Mouse (Mus musculus) midbrain, embryonic 12.5 days (tissue): ENCODE measurements around the gene Nbr1. TPM values are rescaled to one million over a fixed set of nuclear protein-coding genes. Genes with fewer than 3 reads are reported as not detected.

Experiments
- ATAC-seq: fragments of 200-750 bp; cut with Nextera tagmentation; 2 replicates; pipeline ENCODE4 v1.8.0; 2017; ENCODE audit warnings: low read depth, moderate TSS enrichment, moderate library complexity; ENCODE audit not compliant: low FRiP score
- H3K27ac ChIP-seq: fragments of 300-500 bp; sonication (generic); replicated peaks from 2 replicates; pipeline ENCODE4 v1.5.1; 2016; ENCODE audit warnings: mild to moderate bottlenecking
- H3K27me3 ChIP-seq: fragments of 300-500 bp; sonication (generic); 2 replicates; pipeline ENCODE4 v1.6.1; 2016; ENCODE audit warnings: mild to moderate bottlenecking
- H3K36me3 ChIP-seq: fragments of 300-500 bp; sonication (generic); 2 replicates; pipeline ENCODE4 v1.6.1; 2016
- H3K4me1 ChIP-seq: fragments of 300-500 bp; sonication (generic); 2 replicates; pipeline ENCODE4 v1.6.1; 2016
- H3K4me2 ChIP-seq: fragments of 300-500 bp; sonication (generic); replicated peaks from 2 replicates; pipeline ENCODE4 v1.6.1; 2016; ENCODE audit warnings: mild to moderate bottlenecking, moderate library complexity
- H3K4me3 ChIP-seq: fragments of 300-500 bp; sonication (generic); 2 replicates; pipeline ENCODE4 v1.5.1; 2016; ENCODE audit warnings: mild to moderate bottlenecking
- H3K9ac ChIP-seq: fragments of 300-500 bp; sonication (generic); replicated peaks from 2 replicates; pipeline ENCODE4 v1.6.1; 2016; ENCODE audit warnings: mild to moderate bottlenecking, moderate library complexity
- H3K9me3 ChIP-seq: fragments of 300-500 bp; sonication (generic); 2 replicates; pipeline ENCODE4 v1.6.1; 2016; ENCODE audit warnings: mild to moderate bottlenecking
- whole genome bisulfite sequencing: fragments of 180-500 bp; shearing (Covaris S2); methylation state at CpG from one replicate; pipeline ENCODE4 v1.1.7; 2016; 5-methylcytosine and 5-hydroxymethylcytosine counted together
- polyA plus RNA-seq: library from polyadenylated mRNA; unstranded; fragments of >200 nt; fragmentation: Nextera tagmentation; extraction: Ambion mirVana; gene quantifications from 2 replicates; pipeline ENCODE4 v1.2.1, GENCODE M21; 2016

Gene Nbr1
- polyA plus RNA-seq = 119 and 130 TPM in 2 replicates

GRCm38 (mm10) chr11:101551751-101552475, at the start of gene Nbr1, which contains the start of gene Brca1:
Gene Nbr1 (plus strand): TSS chr11:101552149.
Gene Brca1 (minus strand): TSS chr11:101551955.
- no peaks in the 10 kb centered on the region for H3K27me3 ChIP-seq
- H3K27ac ChIP-seq = peak within 1 kb of the TSS; percentile 93
- WGBS = under 1% methylated on average over 43 of the region's 43 CpGs
- H3K9me3 ChIP-seq = no peaks in the 10 kb centered on the region
- peaks cover 25% of the 10 kb centered on the region for H3K4me1 ChIP-seq
- H3K36me3 ChIP-seq = peaks cover 15% of the 10 kb centered on the region
- peak; percentile 85 for ATAC-seq
- H3K4me2 ChIP-seq = peak within 1 kb of the TSS; percentile 65
- peak within 1 kb of the TSS; percentile 63 for H3K4me3 ChIP-seq
- peak within 1 kb of the TSS; percentile 75 for H3K9ac ChIP-seq

DNA sequence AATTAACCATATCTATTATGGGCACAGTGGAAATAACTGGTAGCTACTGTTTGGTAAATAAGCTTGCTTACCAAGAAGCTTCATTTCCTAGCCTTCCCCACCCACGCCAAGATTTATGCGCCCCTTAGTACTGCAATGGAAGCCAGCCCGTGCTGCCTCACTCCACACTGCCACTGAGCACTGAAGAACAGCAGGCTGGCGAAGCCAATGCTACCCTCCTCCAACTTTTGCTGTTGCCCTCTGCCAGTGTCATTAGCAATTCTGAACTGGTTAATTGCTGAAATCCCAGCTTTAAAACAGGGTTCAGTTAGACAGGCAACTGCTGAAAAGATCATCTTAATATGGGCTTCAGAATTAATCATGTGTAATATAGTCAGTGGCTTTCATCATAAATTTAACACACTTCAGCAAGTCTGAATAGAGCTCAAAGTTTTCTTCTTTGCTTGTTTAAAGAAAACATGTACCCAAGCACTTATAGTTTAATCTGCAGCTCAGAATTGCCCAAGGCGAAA, 45.6 kb upstream of the Nbr1 start:
- peaks cover 52% of the 10 kb centered on the region for H3K36me3 ChIP-seq

GRCm38 (mm10) chr11:101507090-101507489, 44.9 kb upstream of the Nbr1 start:
- H3K9ac ChIP-seq = no peak overlapping the region
- no peak for ATAC-seq
- H3K27me3 ChIP-seq = no peaks in the 10 kb centered on the region
- no peak overlapping the region for H3K4me3 ChIP-seq
- 94% methylated on average over 7 of the region's 7 CpGs for WGBS
- H3K4me2 ChIP-seq = no peak overlapping the region
- peaks cover 51% of the 10 kb centered on the region for H3K36me3 ChIP-seq
- H3K9me3 ChIP-seq = no peaks in the 10 kb centered on the region
- no peaks in the 10 kb centered on the region for H3K4me1 ChIP-seq
- no peak overlapping the region for H3K27ac ChIP-seq

More for the DNA sequence above, 45.6 kb upstream of the Nbr1 start:
- WGBS = 87% methylated on average over 5 of the region's 5 CpGs
- Histone ChIP-seq H3K4me3 (no peak overlapping the region), H3K4me1 (no peaks in the 10 kb centered on the region), H3K27me3 (no peaks in the 10 kb centered on the region), H3K9me3 (no peaks in the 10 kb centered on the region), H3K27ac (no peak overlapping the region), H3K4me2 (no peak overlapping the region), H3K9ac (no peak overlapping the region)
- no peak for ATAC-seq

- peaks cover 42% of the 10 kb centered on the region for H3K36me3 ChIP-seq
- H3K4me3 ChIP-seq = no peak overlapping the region
- no peaks in the 10 kb centered on the region for H3K27me3 ChIP-seq
- no peaks in the 10 kb centered on the region for H3K4me1 ChIP-seq
- no peak overlapping the region for H3K4me2 ChIP-seq
- WGBS = 89% methylated on average over 5 of the region's 5 CpGs
- no peak overlapping the region for H3K9ac ChIP-seq
- no peak overlapping the region for H3K27ac ChIP-seq
- peaks cover under 1% of the 10 kb centered on the region; the same call in 1 of the 2 replicates for H3K9me3 ChIP-seq
- ATAC-seq = no peak
Observed at GRCm38 (mm10) chr11:101518937-101519336, 33.0 kb upstream of the Nbr1 start.

- no peak overlapping the region for H3K9ac ChIP-seq
- no peak overlapping the region for H3K4me3 ChIP-seq
- ATAC-seq = no peak
- no peak overlapping the region for H3K4me2 ChIP-seq
- WGBS = 90% methylated on average over 6 of the region's 6 CpGs
- no peaks in the 10 kb centered on the region for H3K9me3 ChIP-seq
- no peak overlapping the region for H3K27ac ChIP-seq
- no peaks in the 10 kb centered on the region for H3K27me3 ChIP-seq
- H3K4me1 ChIP-seq = no peaks in the 10 kb centered on the region
- H3K36me3 ChIP-seq = peaks cover 39% of the 10 kb centered on the region
Observed at GRCm38 (mm10) chr11:101519364-101519763, 32.6 kb upstream of the Nbr1 start.

- WGBS = 94% methylated on average over 8 of the region's 8 CpGs
- H3K9ac ChIP-seq = no peak overlapping the region
- H3K4me2 ChIP-seq = no peak overlapping the region
- no peaks in the 10 kb centered on the region for H3K27me3 ChIP-seq
- no peak overlapping the region for H3K27ac ChIP-seq
- no peaks in the 10 kb centered on the region for H3K4me1 ChIP-seq
- H3K4me3 ChIP-seq = no peak overlapping the region
- no peaks in the 10 kb centered on the region for H3K9me3 ChIP-seq
- ATAC-seq = no peak
- peaks cover 36% of the 10 kb centered on the region for H3K36me3 ChIP-seq
Observed at GRCm38 (mm10) chr11:101524446-101524845, 27.5 kb upstream of the Nbr1 start.

DNA sequence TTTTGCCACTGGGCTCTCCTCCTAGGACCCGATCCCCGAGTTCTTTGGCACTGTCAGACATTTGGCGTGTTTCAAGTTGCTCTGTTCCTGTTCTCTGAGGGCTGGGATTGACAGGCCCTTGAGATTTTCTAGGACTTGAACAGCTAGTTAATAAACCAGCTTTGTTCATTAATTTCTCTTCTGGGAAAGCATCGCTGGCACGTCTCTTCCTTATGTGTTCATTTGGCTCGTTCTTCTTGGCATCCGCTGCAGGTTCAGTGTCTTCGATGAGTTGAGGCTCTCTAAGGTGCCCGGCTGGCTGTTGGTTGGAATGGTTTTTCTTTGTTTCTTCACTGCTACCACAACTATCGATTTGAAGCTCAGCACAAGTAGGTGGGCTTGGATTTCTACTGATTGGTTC, 26.9 kb upstream of the Nbr1 start:
- no peaks in the 10 kb centered on the region for H3K27me3 ChIP-seq
- H3K9me3 ChIP-seq = no peaks in the 10 kb centered on the region
- no peak overlapping the region for H3K4me3 ChIP-seq
- H3K4me2 ChIP-seq = no peak overlapping the region
- no peak overlapping the region for H3K27ac ChIP-seq
- peaks cover 39% of the 10 kb centered on the region for H3K36me3 ChIP-seq
- WGBS = 94% methylated on average over 10 of the region's 10 CpGs
- H3K4me1 ChIP-seq = no peaks in the 10 kb centered on the region
- no peak for ATAC-seq
- H3K9ac ChIP-seq = no peak overlapping the region; the same call in 1 of the 2 replicates

GRCm38 (mm10) chr11:101525936-101526595, 25.9 kb upstream of the Nbr1 start:
- H3K4me3 ChIP-seq = no peak overlapping the region
- H3K4me2 ChIP-seq = no peak overlapping the region
- H3K4me1 ChIP-seq = no peaks in the 10 kb centered on the region
- no peak overlapping the region for H3K9ac ChIP-seq
- no peaks in the 10 kb centered on the region for H3K9me3 ChIP-seq
- no peaks in the 10 kb centered on the region for H3K27me3 ChIP-seq
- ATAC-seq = no peak
- WGBS = 91% methylated on average over 9 of the region's 9 CpGs
- peaks cover 43% of the 10 kb centered on the region for H3K36me3 ChIP-seq
- H3K27ac ChIP-seq = no peak overlapping the region

GRCm38 (mm10) chr11:101526686-101527085, 25.3 kb upstream of the Nbr1 start:
- Histone ChIP-seq H3K9me3 (no peaks in the 10 kb centered on the region), H3K4me1 (no peaks in the 10 kb centered on the region), H3K9ac (no peak overlapping the region), H3K4me3 (no peak overlapping the region), H3K27ac (no peak overlapping the region), H3K27me3 (no peaks in the 10 kb centered on the region), H3K4me2 (no peak overlapping the region), H3K36me3 (peaks cover 45% of the 10 kb centered on the region)
- 90% methylated on average over 4 of the region's 4 CpGs for WGBS
- ATAC-seq = no peak

GRCm38 (mm10) chr11:101543533-101543932, 8.4 kb upstream of the Nbr1 start:
- no peak overlapping the region for H3K9ac ChIP-seq
- 0 out of 2 replicates have a peak, but pooled peaks cover 5% of the 10 kb centered on the region for H3K4me1 ChIP-seq
- ATAC-seq = no peak
- no peaks in the 10 kb centered on the region for H3K27me3 ChIP-seq
- H3K36me3 ChIP-seq = peaks cover 21% of the 10 kb centered on the region
- no peaks in the 10 kb centered on the region for H3K9me3 ChIP-seq
- no peak overlapping the region for H3K27ac ChIP-seq
- no peak overlapping the region for H3K4me3 ChIP-seq
- no peak overlapping the region for H3K4me2 ChIP-seq
- WGBS = 87% methylated on average over 9 of the region's 9 CpGs

DNA sequence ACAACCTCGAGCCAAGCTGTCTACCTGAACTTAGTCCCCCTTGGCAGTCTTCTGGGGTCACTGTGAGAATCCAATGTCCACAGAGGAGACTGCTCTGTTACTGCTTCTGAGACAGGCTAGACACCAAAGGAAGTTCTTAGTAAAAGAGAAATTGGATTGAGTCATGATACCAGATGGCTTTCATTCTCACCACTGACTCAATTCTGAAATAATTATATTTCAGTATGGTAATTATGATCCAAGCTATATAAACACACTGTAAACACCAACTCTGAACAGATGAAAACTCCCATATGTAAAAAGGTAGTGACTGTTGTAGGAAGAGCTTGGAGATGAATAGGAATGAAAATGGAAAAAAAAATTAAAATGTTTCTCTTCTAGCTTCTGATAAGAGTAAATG, 7.8 kb upstream of the Nbr1 start:
- Histone ChIP-seq H3K4me3 (no peak overlapping the region), H3K27me3 (no peaks in the 10 kb centered on the region), H3K36me3 (peaks cover 20% of the 10 kb centered on the region), H3K4me2 (no peak overlapping the region), H3K4me1 (0 out of 2 replicates have a peak, but pooled peaks cover 5% of the 10 kb centered on the region), H3K27ac (no peak overlapping the region), H3K9me3 (no peaks in the 10 kb centered on the region), H3K9ac (no peak overlapping the region)
- no peak for ATAC-seq
- 89% methylated on average over 1 of the region's 1 CpGs for WGBS

DNA sequence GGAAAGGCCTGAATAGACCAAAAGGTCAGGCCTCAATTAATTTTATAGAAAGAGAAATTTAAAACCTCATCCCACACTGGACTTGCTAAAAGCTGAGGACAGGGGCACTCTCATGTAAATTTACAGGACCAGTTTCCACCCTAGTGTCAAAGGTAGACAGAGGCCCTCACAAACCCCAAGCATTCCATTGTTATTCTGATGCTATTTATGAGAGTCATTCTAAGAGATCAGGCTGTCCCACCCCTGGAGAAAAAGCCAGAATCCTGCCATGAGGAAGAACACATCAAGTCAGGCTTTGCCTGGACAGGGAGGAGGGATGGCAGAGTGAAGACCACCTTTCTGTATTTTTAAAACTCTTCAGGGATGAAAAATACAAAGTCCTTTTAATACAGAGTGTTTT, 3.4 kb upstream of the Nbr1 start:
- H3K9me3 ChIP-seq = no peaks in the 10 kb centered on the region
- H3K4me3 ChIP-seq = no peak overlapping the region
- no peak for ATAC-seq
- H3K27ac ChIP-seq = no peak overlapping the region
- no peak overlapping the region for H3K4me2 ChIP-seq
- no peak overlapping the region for H3K9ac ChIP-seq
- peaks cover 13% of the 10 kb centered on the region for H3K4me1 ChIP-seq
- H3K27me3 ChIP-seq = no peaks in the 10 kb centered on the region
- 0 out of 2 replicates have a peak, but pooled peaks cover 7% of the 10 kb centered on the region for H3K36me3 ChIP-seq
